Mouse (Mus musculus): ENCODE measurements around the gene Cdcp1.

DNA sequence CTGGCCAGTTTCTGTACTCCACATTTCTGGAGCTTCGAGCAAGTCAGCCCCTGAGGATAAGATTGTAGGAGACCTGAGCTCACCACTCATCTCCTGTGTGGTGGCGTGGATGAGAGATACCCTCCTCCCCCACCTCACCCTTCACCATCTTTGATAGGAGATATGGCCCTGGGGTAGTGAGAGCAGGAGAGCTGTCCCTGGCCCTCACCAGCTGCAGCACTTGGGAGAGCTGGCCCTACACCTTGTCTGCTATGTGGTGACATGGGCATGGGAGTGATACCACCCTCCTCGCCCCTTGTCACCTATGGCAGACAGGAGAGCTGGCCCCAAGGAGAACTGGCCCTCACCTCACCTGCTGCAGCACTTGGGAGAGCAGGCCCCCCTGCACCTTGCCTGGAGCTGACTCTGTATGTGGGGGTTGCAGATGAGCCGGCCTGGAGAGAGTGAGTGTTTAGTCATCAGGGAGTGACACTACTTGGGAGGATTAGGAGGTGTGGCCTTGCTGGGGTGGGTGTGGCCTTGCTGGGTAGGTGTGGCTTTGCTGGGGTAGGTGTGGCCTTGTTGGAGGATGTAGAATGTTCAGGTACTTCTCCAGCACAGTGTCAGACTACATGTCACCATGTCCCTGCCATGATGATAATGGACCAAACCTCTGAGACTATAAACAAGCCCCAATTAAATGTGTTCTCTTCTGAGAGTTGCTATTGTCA, 52.7 kb downstream of the Cdcp1 start:
- TF ChIP-seq CTCF (conservative IDR thresholded peaks at IDR 0.05; ENCODE audit: insufficient read depth, insufficient read length, low read depth, low read length) (no peak), POLR2A (IDR thresholded peaks at IDR 0.05; ENCODE audit: low read depth, low read length) (no peak)

Measured in kidney, adult 2 months (tissue).